Mouse (Mus musculus) cortical plate, adult 2 months (tissue): ENCODE measurements around the gene Dnajb8. TPM values are rescaled to one million over a fixed set of nuclear protein-coding genes. Genes with fewer than 3 reads are reported as not detected.

Experiments used
- H3K27ac ChIP-seq: fragments of 200-500 bp; 2 replicates; pipeline ENCODE4 v1.5.1; 2012; ENCODE audit warnings: low read length, control low read depth, inconsistent platforms; ENCODE audit not compliant: insufficient read depth
- H3K4me1 ChIP-seq: fragments of 200-500 bp; 2 replicates; pipeline ENCODE4 v1.6.1; 2011; ENCODE audit warnings: low read length; ENCODE audit not compliant: control insufficient read depth, insufficient read depth
- H3K4me3 ChIP-seq: fragments of 200-500 bp; 2 replicates; pipeline ENCODE4 v1.5.1; 2011; ENCODE audit warnings: mild to moderate bottlenecking, low read length, control low read depth; ENCODE audit not compliant: insufficient read depth
- CTCF ChIP-seq: fragments of 200-500 bp; IDR thresholded peaks from 2 replicates; pipeline ENCODE4 v1.5.1; 2011; ENCODE audit warnings: mild to moderate bottlenecking, control low read depth, low read length; ENCODE audit not compliant: insufficient read depth; ENCODE audit errors: extremely low read depth
- POLR2A ChIP-seq: fragments of 200-500 bp; IDR thresholded peaks from 2 replicates; pipeline ENCODE4 v1.6.1; 2011; ENCODE audit warnings: mild to moderate bottlenecking, low read length, control low read depth; ENCODE audit not compliant: insufficient read depth; ENCODE audit errors: extremely low read depth
- polyA plus RNA-seq: library from polyadenylated mRNA; depleted of rRNA; stranded (reverse); fragments of >200 nt; gene quantifications from 2 replicates; pipeline ENCODE4 v1.2.3, GENCODE M21; 2012; rRNA removed

Dnajb8 gene
- not detected in 2 replicates for polyA plus RNA-seq

GRCm38 (mm10) chr6:88221968-88222367 is at the start of gene Dnajb8:
TSS of gene Dnajb8 (plus strand) at chr6:88222268.
- no peaks in the 10 kb centered on the region for H3K4me1 ChIP-seq
- no peak within 1 kb of the TSS for H3K27ac ChIP-seq
- H3K4me3 ChIP-seq, result no peak within 1 kb of the TSS
- TF ChIP-seq CTCF, result no peak
- TF ChIP-seq POLR2A, result no peak

DNA sequence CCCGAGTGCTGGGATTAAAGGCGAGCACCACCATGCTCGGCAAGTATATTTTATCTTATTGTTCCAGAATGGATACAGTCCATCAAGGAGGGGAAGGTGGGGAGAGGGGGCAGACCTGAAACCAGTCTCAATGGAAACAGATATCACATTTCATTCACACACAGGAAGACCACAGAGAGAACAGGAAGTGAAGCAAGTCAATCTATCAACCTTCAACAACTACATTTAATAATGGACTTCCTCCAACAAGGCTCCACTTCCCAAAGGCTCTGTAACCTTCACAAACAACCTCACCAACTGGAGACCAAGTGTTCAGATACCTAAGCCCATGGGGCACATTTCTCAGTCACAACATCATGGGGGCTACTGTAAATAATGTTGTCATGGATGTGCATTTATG is 47.9 kb upstream of the Dnajb8 start:
- Histone ChIP-seq H3K27ac (no peak overlapping the region), H3K4me3 (no peak overlapping the region), H3K4me1 (no peaks in the 10 kb centered on the region)
- TF ChIP-seq POLR2A (no peak), CTCF (no peak)

DNA sequence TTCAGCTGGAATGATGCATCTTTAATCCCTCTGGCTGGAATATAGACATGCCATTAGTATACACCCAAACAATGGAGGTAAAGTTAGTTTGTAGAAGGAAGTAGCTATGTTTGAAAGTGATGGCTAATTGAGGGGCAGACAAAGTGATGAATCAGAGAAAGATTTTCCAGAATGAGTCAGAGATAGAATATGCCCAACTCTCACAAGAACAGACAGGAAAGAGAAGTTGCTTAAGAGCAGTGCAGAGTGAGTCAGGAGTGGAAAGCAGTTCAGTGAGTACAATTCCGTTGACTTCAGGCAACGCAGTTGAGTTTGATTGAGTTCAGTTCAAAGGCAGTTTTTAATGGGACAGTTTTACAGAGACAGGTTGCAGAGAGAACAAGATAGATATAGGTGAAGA is 47.4 kb upstream of the Dnajb8 start:
- Histone ChIP-seq H3K27ac (no peak overlapping the region), H3K4me3 (no peak overlapping the region), H3K4me1 (no peaks in the 10 kb centered on the region)
- TF ChIP-seq POLR2A (no peak), CTCF (no peak)

- no peak overlapping the region for H3K4me3 ChIP-seq
- no peak overlapping the region for H3K27ac ChIP-seq
- TF ChIP-seq CTCF (no peak), POLR2A (no peak)
- no peaks in the 10 kb centered on the region for H3K4me1 ChIP-seq
Observed at GRCm38 (mm10) chr6:88184671-88185070, 37.4 kb upstream of the Dnajb8 start.

GRCm38 (mm10) chr6:88188148-88188547 is 33.9 kb upstream of the Dnajb8 start:
- Histone ChIP-seq H3K4me3 (no peak overlapping the region), H3K4me1 (no peaks in the 10 kb centered on the region)
- TF ChIP-seq POLR2A (no peak), CTCF (no peak)

GRCm38 (mm10) chr6:88189312-88190042 is 32.6 kb upstream of the Dnajb8 start:
- Histone ChIP-seq H3K27ac (no peak overlapping the region), H3K4me1 (no peaks in the 10 kb centered on the region), H3K4me3 (peak overlapping the region; percentile 41)
- TF ChIP-seq CTCF (peak; percentile 46), POLR2A (no peak)

More at GRCm38 (mm10) chr6:88188148-88188547, 33.9 kb upstream of the Dnajb8 start:
- H3K27ac ChIP-seq, result no peak overlapping the region

GRCm38 (mm10) chr6:88190043-88190309 is 32.1 kb upstream of the Dnajb8 start:
- Histone ChIP-seq H3K27ac (no peak overlapping the region), H3K4me1 (no peaks in the 10 kb centered on the region), H3K4me3 (peak overlapping the region; percentile 41; the same call in 1 of the 2 replicates)
- TF ChIP-seq POLR2A, result no peak
- TF ChIP-seq CTCF, result no peak

GRCm38 (mm10) chr6:88190310-88191023 is 31.6 kb upstream of the Dnajb8 start:
- H3K4me1 ChIP-seq, result no peaks in the 10 kb centered on the region
- no peak overlapping the region for H3K4me3 ChIP-seq
- TF ChIP-seq CTCF, result no peak
- TF ChIP-seq POLR2A, result no peak
- H3K27ac ChIP-seq, result no peak overlapping the region

DNA sequence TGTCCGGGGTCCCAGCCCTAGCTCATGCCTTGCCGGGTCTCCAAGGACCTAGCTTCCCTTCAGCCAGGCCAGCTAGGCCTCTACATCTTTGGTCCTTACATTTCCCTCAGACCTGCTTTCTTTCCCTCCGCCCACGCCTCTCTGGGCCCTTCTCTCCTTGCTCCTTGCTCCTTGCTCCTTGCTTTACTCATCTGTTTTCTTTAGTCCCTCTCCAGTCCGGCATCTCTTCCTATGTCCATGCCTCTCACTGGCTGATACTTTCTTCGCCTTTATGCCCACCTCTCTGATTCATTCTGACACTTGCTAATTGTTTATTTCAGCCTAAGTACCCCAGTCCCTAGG is 31.1 kb upstream of the Dnajb8 start:
- no peaks in the 10 kb centered on the region for H3K4me1 ChIP-seq
- H3K27ac ChIP-seq, result no peak overlapping the region
- H3K4me3 ChIP-seq, result no peak overlapping the region
- TF ChIP-seq POLR2A (no peak), CTCF (no peak)
